Mouse (Mus musculus): Measurements from ENCODE around the gene Piezo1.
A peak's percentile ranks its signal among the peaks of the same experiment; 100 is the strongest.

Piezo1 gene

GRCm38 (mm10) chr8:122512392-122512791, 38.7 kb downstream of the Piezo1 start:
- DNase-seq (ENCODE audit: inconsistent age in 2 of 2, low spot score in 1 of 2): no peak

- DNase-seq (ENCODE audit: inconsistent age in 2 of 2, low spot score in 1 of 2): no peak
Observed at GRCm38 (mm10) chr8:122511552-122511951, 39.6 kb downstream of the Piezo1 start.

- DNase-seq (ENCODE audit: inconsistent age in 2 of 2, low spot score in 1 of 2): peak; percentile 77 to 92
Observed at GRCm38 (mm10) chr8:122500856-122501255, 50.3 kb downstream of the Piezo1 start.

GRCm38 (mm10) chr8:122497912-122498311, 53.2 kb downstream of the Piezo1 start:
- no peak for DNase-seq (ENCODE audit: inconsistent age in 2 of 2, low spot score in 1 of 2)

- DNase-seq (ENCODE audit: inconsistent age in 2 of 2, low spot score in 1 of 2): no peak
Observed at GRCm38 (mm10) chr8:122497016-122497734, 54.0 kb downstream of the Piezo1 start.

- no peak for DNase-seq (ENCODE audit: inconsistent age in 2 of 2, low spot score in 1 of 2)
Observed at GRCm38 (mm10) chr8:122488387-122488786, 62.7 kb downstream of the Piezo1 start.

- DNase-seq (ENCODE audit: inconsistent age in 2 of 2, low spot score in 1 of 2): peak in 1 of 2 experiments; percentile 30
Observed at GRCm38 (mm10) chr8:122484831-122485230, 66.3 kb downstream of the Piezo1 start.

- DNase-seq (ENCODE audit: inconsistent age in 2 of 2, low spot score in 1 of 2): no peak
Observed at GRCm38 (mm10) chr8:122483877-122484276, 67.3 kb downstream of the Piezo1 start.

- DNase-seq (ENCODE audit: inconsistent age in 2 of 2, low spot score in 1 of 2): no peak
Observed at GRCm38 (mm10) chr8:122482448-122482847, 68.7 kb downstream of the Piezo1 start.

GRCm38 (mm10) chr8:122475580-122476320, 75.4 kb downstream of the Piezo1 start, which contains the start of the genes Rnf166 and Ctu2:
Gene Rnf166, minus strand, starts transcription at chr8:122476064.
Gene Ctu2, plus strand, starts transcription at chr8:122476143.
- DNase-seq (ENCODE audit: inconsistent age in 2 of 2, low spot score in 1 of 2): peak; percentile 93 to 97

- peak; percentile 75 to 93 for DNase-seq (ENCODE audit: inconsistent age in 2 of 2, low spot score in 1 of 2)
Observed at GRCm38 (mm10) chr8:122474951-122475560, 76.1 kb downstream of the Piezo1 start.

GRCm38 (mm10) chr8:122473911-122474421, 77.2 kb downstream of the Piezo1 start:
- DNase-seq (ENCODE audit: inconsistent age in 2 of 2, low spot score in 1 of 2): peak in 1 of 2 experiments; percentile 46

- DNase-seq (ENCODE audit: inconsistent age in 2 of 2, low spot score in 1 of 2): no peak
Observed at GRCm38 (mm10) chr8:122470691-122471090, 80.4 kb downstream of the Piezo1 start.

GRCm38 (mm10) chr8:122469965-122470364, 81.2 kb downstream of the Piezo1 start:
- DNase-seq (ENCODE audit: inconsistent age in 2 of 2, low spot score in 1 of 2): no peak

GRCm38 (mm10) chr8:122469407-122469806, 81.7 kb downstream of the Piezo1 start:
- peak in 1 of 2 experiments; percentile 58 for DNase-seq (ENCODE audit: inconsistent age in 2 of 2, low spot score in 1 of 2)

GRCm38 (mm10) chr8:122467816-122468215, 83.3 kb downstream of the Piezo1 start:
- no peak for DNase-seq (ENCODE audit: inconsistent age in 2 of 2, low spot score in 1 of 2)

GRCm38 (mm10) chr8:122464985-122465384, 86.1 kb downstream of the Piezo1 start:
- DNase-seq (ENCODE audit: inconsistent age in 2 of 2, low spot score in 1 of 2): peak; percentile 51 to 76

GRCm38 (mm10) chr8:122463651-122464640, 87.2 kb downstream of the Piezo1 start:
- DNase-seq (ENCODE audit: inconsistent age in 2 of 2, low spot score in 1 of 2): peak in 1 of 2 experiments; percentile 56

- DNase-seq (ENCODE audit: inconsistent age in 2 of 2, low spot score in 1 of 2): no peak
Observed at GRCm38 (mm10) chr8:122462510-122462909, 88.6 kb downstream of the Piezo1 start.

- DNase-seq (ENCODE audit: inconsistent age in 2 of 2, low spot score in 1 of 2): peak in 1 of 2 experiments; percentile 60
Observed at GRCm38 (mm10) chr8:122461473-122462148, 89.5 kb downstream of the Piezo1 start.
